Mouse (Mus musculus) ES-Bruce4 (cell line): Measurements from ENCODE around the gene Ak1.

Source experiments
- CTCF ChIP-seq: IDR thresholded peaks from one replicate; pipeline ENCODE4 v1.8.1; 2011; ENCODE audit warnings: low read depth, low read length
- EP300 ChIP-seq: IDR thresholded peaks from 2 replicates; pipeline ENCODE4 v1.6.1; 2011; ENCODE audit warnings: low read depth, low read length; ENCODE audit not compliant: insufficient read depth
- POLR2A ChIP-seq: IDR thresholded peaks from one replicate; pipeline ENCODE4 v1.8.1; 2011; ENCODE audit warnings: low read length; ENCODE audit not compliant: insufficient read depth

DNA sequence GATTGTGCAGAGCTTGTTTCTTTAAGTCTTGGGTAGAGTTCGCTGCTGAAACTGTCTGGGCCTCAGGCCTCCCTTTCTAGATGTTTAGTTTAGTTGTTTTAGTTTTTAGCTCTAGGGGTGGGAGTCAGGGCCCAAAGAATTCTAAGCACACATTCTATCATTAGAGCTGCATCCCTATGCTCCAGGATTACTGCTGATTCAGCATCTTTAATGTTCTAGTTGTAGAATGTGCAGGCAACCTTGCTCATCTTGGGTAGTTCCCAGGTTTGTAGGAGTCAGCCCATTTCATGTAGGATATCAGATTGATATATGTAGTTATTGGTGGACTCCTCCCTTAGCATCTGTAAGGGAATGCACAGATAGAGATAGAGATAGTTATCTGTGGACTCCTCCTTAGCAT lies 4.4 kb upstream of the Ak1 start:
- TF ChIP-seq CTCF (no peak), EP300 (no peak), POLR2A (no peak)
